Mouse (Mus musculus): Measurements from ENCODE around the gene Cyp11a1.

Gene Cyp11a1

GRCm38 (mm10) chr9:58009015-58009362 lies 2.8 kb downstream of the Cyp11a1 start:
- no peak for DNase-seq

- no peak for DNase-seq
These were observed 3.4 kb downstream of the Cyp11a1 start for GRCm38 (mm10) chr9:58009588-58009987.

- no peak for DNase-seq
These were observed 4.8 kb downstream of the Cyp11a1 start for GRCm38 (mm10) chr9:58011027-58011426.

- DNase-seq = no peak
These were observed 5.3 kb downstream of the Cyp11a1 start for GRCm38 (mm10) chr9:58011552-58011951.

GRCm38 (mm10) chr9:58012486-58012885 lies 6.3 kb downstream of the Cyp11a1 start:
- no peak for DNase-seq

- DNase-seq = no peak
These were observed 6.7 kb downstream of the Cyp11a1 start for GRCm38 (mm10) chr9:58012935-58013334.

GRCm38 (mm10) chr9:58014393-58015160 lies 8.4 kb downstream of the Cyp11a1 start:
- DNase-seq = no peak

GRCm38 (mm10) chr9:58015856-58016255 lies 9.6 kb downstream of the Cyp11a1 start:
- DNase-seq = no peak

- DNase-seq = no peak
These were observed 10.8 kb downstream of the Cyp11a1 start for GRCm38 (mm10) chr9:58016962-58017361.

GRCm38 (mm10) chr9:58018385-58018784 lies 12.2 kb downstream of the Cyp11a1 start:
- DNase-seq = no peak

- DNase-seq = no peak
These were observed 19.8 kb downstream of the Cyp11a1 start for GRCm38 (mm10) chr9:58025995-58026394.

- peak in 1 of 2 experiments; percentile 16 for DNase-seq
These were observed 21.4 kb downstream of the Cyp11a1 start for GRCm38 (mm10) chr9:58027426-58028180.

- no peak for DNase-seq
These were observed 22.6 kb downstream of the Cyp11a1 start for GRCm38 (mm10) chr9:58028841-58029240.

- no peak for DNase-seq
These were observed 23.4 kb downstream of the Cyp11a1 start for GRCm38 (mm10) chr9:58029635-58030034.

- no peak for DNase-seq
These were observed 25.7 kb downstream of the Cyp11a1 start for GRCm38 (mm10) chr9:58031895-58032294.

- no peak for DNase-seq
These were observed 29.3 kb downstream of the Cyp11a1 start for GRCm38 (mm10) chr9:58035519-58035918.

GRCm38 (mm10) chr9:58035951-58036698 lies 29.9 kb downstream of the Cyp11a1 start:
- DNase-seq = no peak

GRCm38 (mm10) chr9:58036961-58037360 lies 30.8 kb downstream of the Cyp11a1 start:
- no peak for DNase-seq

GRCm38 (mm10) chr9:58038500-58039168 lies 32.4 kb downstream of the Cyp11a1 start:
- DNase-seq = peak; percentile 81 to 84

GRCm38 (mm10) chr9:58040977-58041376 lies 34.8 kb downstream of the Cyp11a1 start:
- no peak for DNase-seq

- DNase-seq = no peak
These were observed 36.2 kb downstream of the Cyp11a1 start for GRCm38 (mm10) chr9:58042391-58042790.

- no peak for DNase-seq
These were observed 37.3 kb downstream of the Cyp11a1 start for GRCm38 (mm10) chr9:58043496-58044017.

GRCm38 (mm10) chr9:58044828-58045227 lies 38.6 kb downstream of the Cyp11a1 start:
- DNase-seq = no peak
